Mouse (Mus musculus) right cerebral cortex, postnatal 25 days (tissue): ENCODE measurements around the gene Siah1b.
A peak's percentile ranks its signal among the peaks of the same experiment; 100 is the strongest.

Experiments used
- DNase-seq: peaks from one replicate; pipeline ENCODE4 v3.0.0; 2022

Gene Siah1b

GRCm38 (mm10) chrX:164027607-164028289 is 48.5 kb downstream of the Siah1b start, which contains the start of gene Car5b:
TSS of gene Car5b (minus strand) at chrX:164027997.
- peak; percentile 23 for DNase-seq
